Mouse (Mus musculus) kidney, adult 9 months (tissue): ENCODE measurements around the gene Vmn2r88.
"Not testable (repeated sequence)": the region's sequence is repeated elsewhere in the genome, so short reads cannot be mapped to it uniquely, and the experiment has no call there.

Experiments used
- DNase-seq: peaks from one replicate; pipeline ENCODE4 v3.0.0; 2022

The Vmn2r88 gene

DNA sequence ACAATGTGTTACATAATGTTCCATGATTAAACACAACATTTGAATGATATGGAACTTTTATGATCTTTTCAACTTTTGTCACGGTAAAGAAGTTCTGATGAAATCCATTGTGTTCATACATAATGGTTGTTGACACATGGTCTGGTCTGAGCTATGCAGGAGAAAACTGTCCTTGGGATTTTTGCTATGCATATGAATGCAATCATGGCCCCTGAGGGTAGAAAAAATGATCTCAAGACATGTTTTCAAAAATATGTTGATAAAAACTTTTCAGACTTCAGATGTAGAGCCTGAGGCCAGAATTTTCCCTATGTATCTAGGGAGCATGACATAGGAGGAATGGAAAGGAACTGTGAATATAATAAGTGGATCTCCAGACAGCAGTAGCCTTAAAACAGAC, at the start of gene Vmn2r88:
TSS of gene Vmn2r88 (plus strand) at position 301 of the 400 bp plus-strand sequence.
- no peak for DNase-seq

DNA sequence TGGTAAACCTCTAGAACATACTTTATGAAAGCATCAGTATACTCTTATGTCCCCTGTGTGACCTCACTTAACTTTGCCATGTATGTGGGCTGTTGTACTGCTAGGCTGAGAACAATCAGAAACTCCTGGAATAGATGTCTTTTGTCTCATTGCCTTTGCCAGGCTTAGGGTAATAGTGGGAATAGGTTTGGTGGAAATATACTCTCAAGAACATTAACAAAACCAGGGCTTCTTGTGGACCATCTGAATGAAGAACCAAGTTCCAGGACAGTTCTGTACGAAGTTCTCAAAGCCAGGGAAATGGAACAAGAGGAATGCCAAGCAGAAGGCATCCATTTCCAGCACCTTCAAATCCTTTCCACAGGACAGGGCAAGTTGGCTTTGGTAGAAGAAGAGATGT, 49.2 kb upstream of the Vmn2r88 start, which contains the start of gene Gm7247:
TSS of gene Gm7247 (plus strand) at position 301 of the 400 bp plus-strand sequence.
- no peak for DNase-seq

DNA sequence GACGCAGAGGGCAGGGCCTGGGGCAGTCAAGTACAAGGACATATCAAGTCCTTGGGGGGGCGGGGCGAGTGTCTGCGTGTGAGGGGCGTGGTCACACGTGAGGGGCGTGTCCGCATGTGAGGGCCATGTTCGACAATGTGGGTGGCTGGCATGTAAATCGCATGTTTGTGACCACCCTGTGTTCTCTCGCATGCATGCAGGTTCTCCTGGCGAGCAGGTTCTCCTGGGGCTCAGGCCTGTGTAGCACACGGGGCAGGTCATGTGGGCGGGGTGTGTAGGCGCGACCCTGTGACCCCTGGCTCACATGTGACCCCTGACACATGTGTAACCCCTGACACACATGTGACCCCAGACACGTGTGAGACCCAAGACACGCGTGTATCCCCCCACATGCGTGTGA, 27.8 kb upstream of the Vmn2r88 start:
- no peak for DNase-seq

DNA sequence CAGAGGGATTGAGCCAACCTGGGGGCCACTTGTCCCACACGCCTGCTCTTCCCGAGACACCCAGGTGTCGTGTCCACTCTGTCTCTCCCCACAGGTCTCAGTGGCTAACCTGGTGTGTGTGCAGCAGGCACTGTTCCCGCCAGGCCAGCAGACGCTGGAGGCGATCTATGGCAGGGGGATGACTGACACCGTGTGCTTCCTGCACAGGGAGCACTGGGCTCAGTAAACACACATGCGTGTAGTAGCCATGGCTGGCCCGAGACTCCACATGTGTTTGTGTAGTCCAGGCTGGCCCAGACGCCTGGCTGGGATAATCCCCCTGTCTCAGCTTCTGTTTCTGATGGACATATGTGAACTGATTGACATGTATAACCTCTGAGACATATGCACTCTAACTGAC, 26.3 kb upstream of the Vmn2r88 start:
- no peak for DNase-seq

DNA sequence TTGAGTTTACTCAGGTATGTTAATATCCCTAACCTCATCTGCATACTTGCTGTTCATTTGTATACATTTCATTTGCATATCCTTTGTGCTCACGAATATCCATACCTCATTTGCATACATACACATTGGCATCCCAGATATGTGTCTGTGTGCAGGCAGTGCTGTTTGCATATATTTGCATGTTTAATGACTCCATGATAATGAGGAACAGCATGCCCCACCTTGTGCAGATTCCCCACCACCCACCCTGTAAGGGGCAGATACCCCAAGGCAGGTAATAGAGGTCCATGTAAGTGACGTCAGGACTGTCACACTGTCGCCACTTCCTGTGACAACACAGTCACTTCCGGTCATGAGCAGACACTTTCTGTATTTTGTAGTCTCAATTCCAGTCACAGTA, 24.9 kb upstream of the Vmn2r88 start:
- DNase-seq: no peak

DNA sequence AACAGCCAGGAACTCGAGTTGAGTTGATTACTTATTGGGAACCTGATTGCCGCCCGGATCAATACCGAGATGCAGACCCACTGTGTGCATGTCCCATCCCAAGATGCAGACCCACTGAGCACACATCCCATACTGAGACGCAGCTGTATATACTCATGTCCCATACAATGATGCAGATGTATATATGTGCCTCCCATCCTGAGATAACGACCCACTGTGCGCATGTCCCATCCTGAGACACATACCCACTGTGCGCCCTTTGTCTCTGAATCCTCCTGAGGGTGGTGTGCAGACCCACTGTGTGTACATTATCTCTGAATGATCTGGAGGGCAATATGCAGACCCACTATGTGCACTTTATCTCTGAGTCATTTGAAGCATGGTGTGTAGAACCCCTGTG, 22.9 kb upstream of the Vmn2r88 start:
- DNase-seq: no peak

DNA sequence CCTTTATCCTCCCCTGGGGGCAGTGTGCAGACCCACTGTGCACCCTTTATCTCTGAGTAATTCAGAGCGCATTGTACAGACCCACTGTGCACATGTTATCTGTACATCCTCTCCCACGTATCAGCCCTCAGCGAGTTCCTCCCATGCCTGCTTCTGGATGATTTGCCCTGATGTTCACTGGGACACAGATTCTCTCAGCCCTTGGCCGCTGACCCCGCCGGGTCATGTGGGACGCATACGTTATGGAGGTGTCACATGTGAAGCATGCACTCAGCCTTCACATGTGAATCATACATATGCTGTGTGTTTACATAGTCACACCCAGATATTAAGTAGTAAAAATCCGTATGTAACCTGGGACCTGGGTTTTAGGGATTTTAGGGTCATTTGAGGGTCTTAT, 22.4 kb upstream of the Vmn2r88 start:
- DNase-seq: no peak

DNA sequence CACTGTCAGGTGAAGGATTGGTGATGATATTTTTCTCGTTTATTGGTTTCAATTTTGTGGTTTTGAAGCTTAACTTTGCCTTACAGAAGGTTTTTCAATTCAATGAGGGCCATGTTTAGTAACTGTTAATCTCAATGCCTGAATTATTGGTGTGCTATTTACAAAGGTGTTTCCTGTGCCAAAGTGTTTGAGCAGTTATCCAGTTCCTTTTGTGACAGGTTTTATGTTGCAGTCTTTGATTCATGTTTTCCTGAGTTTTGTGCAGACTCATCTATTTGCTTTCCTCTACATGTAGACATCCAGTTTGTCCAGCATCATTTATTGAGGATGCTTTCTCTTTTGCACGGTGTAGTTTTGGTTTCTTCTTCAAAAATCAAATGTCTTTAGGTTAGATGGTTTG, 13.3 kb downstream of the Vmn2r88 start:
- DNase-seq: no peak

DNA sequence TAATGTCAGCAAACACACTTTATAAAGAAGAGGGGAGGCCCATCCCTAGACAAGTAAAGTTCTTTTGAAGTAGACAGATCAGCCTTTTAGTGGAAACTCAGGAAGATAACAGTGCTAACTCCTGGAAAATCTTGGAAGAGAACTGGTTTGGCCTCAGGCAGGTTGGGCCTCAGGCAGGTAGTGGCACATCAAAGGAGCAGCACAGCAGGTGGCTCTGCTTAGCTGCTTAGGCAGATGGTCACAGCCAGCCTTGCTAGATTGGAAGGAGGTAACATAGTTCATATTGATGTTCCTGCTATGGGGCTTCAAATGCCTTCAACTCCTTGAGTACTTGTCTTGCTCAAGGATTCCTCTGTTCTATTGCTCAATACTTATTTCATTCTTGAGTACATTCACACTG, 19.5 kb downstream of the Vmn2r88 start:
- not testable (repeated sequence) for DNase-seq

DNA sequence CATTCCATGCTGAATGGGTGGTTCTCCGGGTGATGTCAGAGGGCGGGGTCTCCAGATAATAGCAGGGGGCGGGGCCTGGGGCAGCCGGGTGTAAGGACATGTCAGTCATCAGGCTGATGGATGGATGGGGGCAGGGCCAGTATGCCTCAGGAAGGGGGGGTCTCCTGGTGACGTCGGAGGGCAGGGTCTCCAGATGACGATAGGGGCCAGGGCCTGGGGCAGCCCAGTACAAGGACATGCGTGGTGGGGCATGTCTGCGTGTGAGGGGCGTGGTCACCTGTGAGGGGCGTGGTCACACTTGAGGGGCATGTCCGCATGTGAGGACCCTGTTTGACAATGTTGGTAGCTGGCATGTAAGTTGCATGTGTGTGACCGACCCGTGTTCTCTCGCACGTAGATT, 23.9 kb downstream of the Vmn2r88 start:
- DNase-seq: no peak

DNA sequence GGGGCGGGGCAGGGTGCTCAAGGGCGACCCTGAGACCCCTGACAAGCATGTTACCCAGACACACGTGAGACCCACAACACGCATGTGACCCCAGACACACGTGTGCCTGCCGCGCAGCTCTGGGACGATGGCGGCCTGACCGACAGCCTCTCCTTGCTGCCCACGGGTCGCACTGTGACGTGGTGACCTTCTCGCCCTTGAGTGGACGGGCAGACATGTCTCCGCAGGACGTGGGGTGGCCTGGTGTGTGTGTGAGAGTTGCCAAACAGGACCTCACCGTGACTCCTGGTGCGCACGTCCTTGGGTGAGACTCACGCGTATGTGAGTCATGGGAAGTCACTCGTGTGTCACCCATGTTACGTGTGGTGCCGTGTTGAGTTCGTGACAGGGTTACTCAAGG, 24.4 kb downstream of the Vmn2r88 start:
- DNase-seq: no peak

DNA sequence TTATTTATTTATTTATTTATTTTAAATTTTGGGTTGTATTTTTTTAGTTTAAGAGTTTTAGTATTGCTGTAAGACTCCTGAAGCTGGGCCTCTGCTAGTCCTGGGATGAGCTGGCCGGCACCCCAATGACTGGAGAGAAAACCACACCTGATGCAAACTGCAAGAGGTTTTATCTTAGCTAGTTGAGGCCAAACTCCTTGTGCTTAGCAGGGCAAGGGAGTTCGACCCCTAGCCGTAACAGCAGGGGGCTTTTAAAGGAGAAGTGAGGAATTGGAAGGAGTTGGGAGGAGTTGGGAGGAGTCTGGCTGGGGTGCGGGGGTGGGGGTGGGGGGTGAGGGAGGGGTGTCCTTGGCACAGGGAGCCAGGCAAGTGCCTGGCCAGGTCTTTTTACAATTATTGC, 28.3 kb downstream of the Vmn2r88 start:
- no peak for DNase-seq

DNA sequence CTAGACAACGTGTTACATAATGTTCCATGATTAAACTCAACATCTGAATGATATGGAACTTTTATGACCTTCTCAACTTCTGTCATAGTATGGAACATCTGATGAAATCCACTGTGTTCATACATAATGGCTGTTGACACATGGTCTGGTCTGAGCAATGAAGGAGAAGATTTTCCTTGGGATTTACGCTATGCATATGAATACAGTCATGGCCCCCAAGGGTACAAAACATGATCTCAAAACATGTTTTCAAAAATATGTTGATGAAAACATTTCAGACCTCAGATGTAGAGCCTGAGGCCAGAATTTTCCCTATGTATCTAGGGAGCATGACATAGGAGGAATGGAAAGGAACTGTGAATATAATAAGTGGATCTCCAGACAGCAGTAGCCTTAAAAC, 40.9 kb downstream of the Vmn2r88 start, which contains the start of gene Vmn2r89:
TSS of gene Vmn2r89 (plus strand) at position 301 of the 400 bp plus-strand sequence.
- not testable (repeated sequence) for DNase-seq
